Mouse (Mus musculus) midbrain, embryonic 15.5 days (tissue): ENCODE measurements around the gene Fam3c. TPM values are rescaled to one million over a fixed set of nuclear protein-coding genes. Genes with fewer than 3 reads are reported as not detected.

Experiments used
- ATAC-seq: fragments of 200-750 bp; cut with Nextera tagmentation; replicated peaks from 2 replicates; pipeline ENCODE4 v1.8.0; 2017; ENCODE audit warnings: moderate TSS enrichment
- H3K27ac ChIP-seq: fragments of 300-500 bp; sonication (generic); 2 replicates; pipeline ENCODE4 v1.5.1; 2015; ENCODE audit warnings: mild to moderate bottlenecking, inconsistent platforms
- H3K27me3 ChIP-seq: fragments of 300-500 bp; sonication (generic); replicated peaks from 2 replicates; pipeline ENCODE4 v1.6.1; 2015; ENCODE audit warnings: inconsistent platforms
- H3K36me3 ChIP-seq: fragments of 300-500 bp; sonication (generic); replicated peaks from 2 replicates; pipeline ENCODE4 v1.6.1; 2015; ENCODE audit warnings: inconsistent platforms
- H3K4me1 ChIP-seq: fragments of 300-500 bp; sonication (generic); 2 replicates; pipeline ENCODE4 v1.6.1; 2015; ENCODE audit warnings: inconsistent platforms
- H3K4me2 ChIP-seq: fragments of 300-500 bp; sonication (generic); 2 replicates; pipeline ENCODE4 v1.6.1; 2015; ENCODE audit warnings: inconsistent platforms, mild to moderate bottlenecking, moderate library complexity
- H3K4me3 ChIP-seq: fragments of 300-500 bp; sonication (generic); 2 replicates; pipeline ENCODE4 v1.5.1; 2015; ENCODE audit warnings: mild to moderate bottlenecking, inconsistent platforms
- H3K9ac ChIP-seq: fragments of 300-500 bp; sonication (generic); 2 replicates; pipeline ENCODE4 v1.6.1; 2015; ENCODE audit warnings: mild to moderate bottlenecking, inconsistent platforms
- H3K9me3 ChIP-seq: fragments of 300-500 bp; sonication (generic); 2 replicates; pipeline ENCODE4 v1.6.1; 2016; ENCODE audit warnings: inconsistent platforms
- WGBS: fragments of 180-500 bp; shearing (Covaris S2); methylation state at CpG from one replicate; pipeline ENCODE4 v1.1.7; 2015; ENCODE audit warnings: mixed read lengths; 5-methylcytosine and 5-hydroxymethylcytosine counted together
- polyA plus RNA-seq: library from polyadenylated mRNA; unstranded; fragments of >200 nt; fragmentation: Nextera tagmentation; extraction: Ambion mirVana; gene quantifications from 2 replicates; pipeline ENCODE4 v1.2.1, GENCODE M21; 2015

Gene Fam3c
- 77.8 and 79.4 TPM in 2 replicates for polyA plus RNA-seq

- no peaks in the 10 kb centered on the region for H3K27me3 ChIP-seq
- peak within 1 kb of the TSS; percentile 94 for H3K4me3 ChIP-seq
- peak within 1 kb of the TSS; percentile 70 for H3K4me2 ChIP-seq
- no peaks in the 10 kb centered on the region for H3K36me3 ChIP-seq
- H3K27ac ChIP-seq: peak within 1 kb of the TSS; percentile 87
- 0% methylated on average over 31 of the region's 38 CpGs for WGBS
- H3K4me1 ChIP-seq: peaks cover 17% of the 10 kb centered on the region
- peak; percentile 97 for ATAC-seq
- peaks cover 3% of the 10 kb centered on the region; the same call in 1 of the 2 replicates for H3K9me3 ChIP-seq
- peak within 1 kb of the TSS; percentile 96 for H3K9ac ChIP-seq
Observed at GRCm38 (mm10) chr6:22356086-22356507, at the start of gene Fam3c. Gene Fam3c (minus strand): TSS chr6:22356243.

GRCm38 (mm10) chr6:22405021-22405420 is 49.0 kb upstream of the Fam3c start:
- Histone ChIP-seq H3K4me2 (no peak overlapping the region), H3K4me3 (no peak overlapping the region), H3K27me3 (no peaks in the 10 kb centered on the region), H3K27ac (no peak overlapping the region), H3K9ac (no peak overlapping the region), H3K4me1 (no peaks in the 10 kb centered on the region), H3K9me3 (no peaks in the 10 kb centered on the region), H3K36me3 (no peaks in the 10 kb centered on the region)
- ATAC-seq: no peak
- 84% methylated on average over 3 of the region's 3 CpGs for WGBS

GRCm38 (mm10) chr6:22403736-22404135 is 47.7 kb upstream of the Fam3c start:
- ATAC-seq: no peak
- Histone ChIP-seq H3K36me3 (no peaks in the 10 kb centered on the region), H3K9me3 (no peaks in the 10 kb centered on the region), H3K4me2 (no peak overlapping the region), H3K4me3 (no peak overlapping the region), H3K27ac (no peak overlapping the region), H3K27me3 (no peaks in the 10 kb centered on the region), H3K9ac (no peak overlapping the region), H3K4me1 (no peaks in the 10 kb centered on the region)
- 83% methylated on average over 5 of the region's 5 CpGs for WGBS

- Histone ChIP-seq H3K4me2 (no peak overlapping the region), H3K4me3 (no peak overlapping the region), H3K9ac (no peak overlapping the region), H3K9me3 (no peaks in the 10 kb centered on the region), H3K27me3 (no peaks in the 10 kb centered on the region), H3K36me3 (no peaks in the 10 kb centered on the region), H3K4me1 (no peaks in the 10 kb centered on the region), H3K27ac (no peak overlapping the region)
- ATAC-seq: no peak
- WGBS: 57% methylated on average over 9 of the region's 9 CpGs
Observed at GRCm38 (mm10) chr6:22403317-22403716, 47.3 kb upstream of the Fam3c start.

GRCm38 (mm10) chr6:22402548-22403164 is 46.6 kb upstream of the Fam3c start:
- no peak for ATAC-seq
- Histone ChIP-seq H3K4me3 (no peak overlapping the region), H3K4me2 (no peak overlapping the region), H3K9ac (no peak overlapping the region), H3K4me1 (no peaks in the 10 kb centered on the region), H3K27ac (no peak overlapping the region), H3K36me3 (no peaks in the 10 kb centered on the region), H3K27me3 (no peaks in the 10 kb centered on the region), H3K9me3 (no peaks in the 10 kb centered on the region)
- WGBS: 72% methylated on average over 13 of the region's 13 CpGs

GRCm38 (mm10) chr6:22402037-22402436 is 46.0 kb upstream of the Fam3c start:
- no peak overlapping the region for H3K9ac ChIP-seq
- H3K9me3 ChIP-seq: no peaks in the 10 kb centered on the region
- no peak overlapping the region for H3K4me3 ChIP-seq
- no peaks in the 10 kb centered on the region for H3K36me3 ChIP-seq
- no peaks in the 10 kb centered on the region for H3K4me1 ChIP-seq
- H3K27ac ChIP-seq: no peak overlapping the region
- WGBS: 88% methylated on average over 5 of the region's 5 CpGs
- no peak overlapping the region for H3K4me2 ChIP-seq
- ATAC-seq: no peak
- no peaks in the 10 kb centered on the region for H3K27me3 ChIP-seq

- ATAC-seq: no peak
- Histone ChIP-seq H3K27ac (no peak overlapping the region), H3K4me2 (no peak overlapping the region), H3K4me3 (no peak overlapping the region), H3K4me1 (no peaks in the 10 kb centered on the region), H3K27me3 (no peaks in the 10 kb centered on the region), H3K9ac (no peak overlapping the region), H3K36me3 (no peaks in the 10 kb centered on the region), H3K9me3 (no peaks in the 10 kb centered on the region)
- 89% methylated on average over 7 of the region's 7 CpGs for WGBS
Observed at GRCm38 (mm10) chr6:22398079-22398774, 42.2 kb upstream of the Fam3c start.

- no peak for ATAC-seq
- Histone ChIP-seq H3K36me3 (no peaks in the 10 kb centered on the region), H3K9ac (no peak overlapping the region), H3K4me3 (no peak overlapping the region), H3K27me3 (no peaks in the 10 kb centered on the region), H3K4me1 (no peaks in the 10 kb centered on the region), H3K27ac (no peak overlapping the region), H3K9me3 (no peaks in the 10 kb centered on the region), H3K4me2 (no peak overlapping the region)
- WGBS: 71% methylated on average over 3 of the region's 3 CpGs
Observed at GRCm38 (mm10) chr6:22395207-22395606, 39.2 kb upstream of the Fam3c start.

- Histone ChIP-seq H3K27ac (no peak overlapping the region), H3K4me2 (no peak overlapping the region), H3K4me1 (no peaks in the 10 kb centered on the region), H3K9me3 (no peaks in the 10 kb centered on the region), H3K36me3 (no peaks in the 10 kb centered on the region), H3K9ac (no peak overlapping the region), H3K4me3 (no peak overlapping the region), H3K27me3 (no peaks in the 10 kb centered on the region)
- no peak for ATAC-seq
- WGBS: 81% methylated on average over 13 of the region's 13 CpGs
Observed at GRCm38 (mm10) chr6:22390654-22391365, 34.8 kb upstream of the Fam3c start.

- H3K4me2 ChIP-seq: no peak overlapping the region
- H3K27me3 ChIP-seq: no peaks in the 10 kb centered on the region
- no peaks in the 10 kb centered on the region for H3K4me1 ChIP-seq
- no peak overlapping the region for H3K27ac ChIP-seq
- 94% methylated on average over 5 of the region's 5 CpGs for WGBS
- no peaks in the 10 kb centered on the region for H3K36me3 ChIP-seq
- ATAC-seq: no peak
- H3K9me3 ChIP-seq: no peaks in the 10 kb centered on the region
- no peak overlapping the region for H3K9ac ChIP-seq
- H3K4me3 ChIP-seq: no peak overlapping the region
Observed at GRCm38 (mm10) chr6:22385254-22385870, 29.3 kb upstream of the Fam3c start.

- ATAC-seq: no peak
- H3K27ac ChIP-seq: no peak overlapping the region
- no peaks in the 10 kb centered on the region for H3K27me3 ChIP-seq
- H3K4me3 ChIP-seq: no peak overlapping the region
- no peaks in the 10 kb centered on the region for H3K9me3 ChIP-seq
- WGBS: 93% methylated on average over 3 of the region's 3 CpGs
- H3K4me1 ChIP-seq: no peaks in the 10 kb centered on the region
- no peaks in the 10 kb centered on the region for H3K36me3 ChIP-seq
- H3K9ac ChIP-seq: no peak overlapping the region
- no peak overlapping the region for H3K4me2 ChIP-seq
Observed at GRCm38 (mm10) chr6:22380269-22380668, 24.2 kb upstream of the Fam3c start.

- 100% methylated on average over 1 of the region's 1 CpGs for WGBS
Observed at GRCm38 (mm10) chr6:22379831-22380230, 23.8 kb upstream of the Fam3c start.

More at GRCm38 (mm10) chr6:22379831-22380230, 23.8 kb upstream of the Fam3c start:
- H3K4me2 ChIP-seq: no peak overlapping the region
- H3K27ac ChIP-seq: no peak overlapping the region
- H3K4me1 ChIP-seq: no peaks in the 10 kb centered on the region
- no peaks in the 10 kb centered on the region for H3K27me3 ChIP-seq
- no peaks in the 10 kb centered on the region for H3K9me3 ChIP-seq
- H3K36me3 ChIP-seq: no peaks in the 10 kb centered on the region
- no peak overlapping the region for H3K9ac ChIP-seq
- H3K4me3 ChIP-seq: no peak overlapping the region
- no peak for ATAC-seq
